Mouse (Mus musculus) retina, adult 2 months (tissue): ENCODE data around the gene Gm5431.
"Not testable (repeated sequence)": the region's sequence is repeated elsewhere in the genome, so short reads cannot be mapped to it uniquely, and the experiment has no call there.

ENCODE experiments used
- DNase-seq: peaks from one replicate; pipeline ENCODE4 v3.0.0-alpha.2; 2012; ENCODE audit warnings: low read depth, low spot score

The Gm5431 gene

GRCm38 (mm10) chr11:48871201-48871772 is 30.7 kb downstream of the Gm5431 start, which contains the start of gene Irgm1:
Gene Irgm1 (minus strand): TSS chr11:48871683.
- no peak for DNase-seq

DNA sequence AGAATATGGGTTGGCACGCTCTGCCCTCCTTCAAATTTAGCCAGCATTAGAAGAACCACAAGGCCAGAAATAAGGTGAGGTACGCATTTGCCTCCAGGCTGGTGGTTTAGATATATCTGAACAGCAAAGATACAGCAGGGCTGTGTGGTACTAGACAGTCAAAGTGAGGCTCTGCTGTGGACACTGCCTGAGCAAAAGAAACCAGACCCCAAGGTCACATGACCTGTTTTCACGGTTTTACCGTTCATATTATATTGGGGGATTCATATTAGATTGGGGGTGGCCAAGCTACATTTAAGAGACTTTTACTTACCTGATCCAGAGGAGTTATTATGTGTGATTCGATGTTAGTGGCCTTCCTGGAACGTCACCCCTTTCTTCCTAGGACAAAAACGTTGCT is 31.2 kb downstream of the Gm5431 start:
- no peak for DNase-seq

GRCm38 (mm10) chr11:48869380-48870110 is 32.5 kb downstream of the Gm5431 start:
- no peak for DNase-seq

DNA sequence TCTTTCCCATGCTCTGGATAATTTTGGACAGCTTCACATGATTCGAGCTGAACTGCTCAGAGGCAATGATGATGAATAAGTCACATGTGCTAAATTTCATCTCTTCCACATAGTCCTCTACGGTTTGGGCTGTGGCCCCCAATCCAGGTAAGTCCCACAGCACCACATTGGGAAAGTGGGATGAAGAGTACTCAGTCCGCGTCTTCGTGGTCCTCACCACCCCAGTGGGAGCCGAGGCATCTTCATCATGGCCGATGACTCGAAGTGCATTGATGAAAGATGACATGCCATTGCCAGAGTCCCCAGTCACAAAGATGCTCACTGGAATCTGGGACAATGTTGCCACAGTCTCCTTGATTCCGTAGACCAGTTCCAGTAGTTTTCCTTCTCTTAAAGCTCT is 35.5 kb downstream of the Gm5431 start:
- DNase-seq = no peak

DNA sequence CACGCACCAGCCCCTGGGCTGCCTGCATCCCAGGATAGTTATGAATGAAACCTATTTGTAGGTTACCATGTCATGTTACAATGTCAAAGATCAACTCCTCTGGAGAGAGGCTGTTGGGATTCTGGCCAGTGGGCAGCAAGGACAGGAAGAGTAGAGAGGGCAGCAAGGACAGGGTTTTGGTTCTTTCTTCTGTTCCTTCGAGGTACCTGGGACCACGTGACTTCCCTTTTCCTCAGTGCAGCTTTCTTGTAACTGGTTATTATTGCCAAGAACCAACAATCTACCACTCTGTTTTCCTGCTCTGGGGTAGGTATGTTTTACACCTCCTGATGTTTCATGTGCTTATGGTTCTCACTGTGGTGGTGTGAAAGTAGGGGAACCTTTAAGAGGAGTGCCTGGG is 38.2 kb downstream of the Gm5431 start:
- DNase-seq = no peak

GRCm38 (mm10) chr11:48862784-48863319 is 39.2 kb downstream of the Gm5431 start:
- no peak for DNase-seq

DNA sequence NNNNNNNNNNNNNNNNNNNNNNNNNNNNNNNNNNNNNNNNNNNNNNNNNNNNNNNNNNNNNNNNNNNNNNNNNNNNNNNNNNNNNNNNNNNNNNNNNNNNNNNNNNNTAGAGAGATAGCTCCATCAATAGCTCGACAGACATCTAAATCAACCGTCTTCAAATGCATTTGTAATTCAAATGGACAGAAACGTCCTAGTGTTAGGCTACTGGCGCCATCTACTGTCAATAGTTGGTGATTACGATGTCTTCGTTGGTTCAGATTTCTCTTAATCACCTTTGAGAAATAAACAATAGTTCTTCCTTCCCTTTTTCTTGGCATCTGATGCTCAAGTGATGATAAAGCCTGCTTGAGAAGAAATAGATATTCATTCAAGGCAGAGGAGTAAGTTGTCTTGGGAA is 43.0 kb downstream of the Gm5431 start:
- no peak for DNase-seq

GRCm38 (mm10) chr11:48853474-48854180 is 48.4 kb downstream of the Gm5431 start:
- DNase-seq = no peak

- no peak for DNase-seq
Measured at GRCm38 (mm10) chr11:48852624-48853473, 49.2 kb downstream of the Gm5431 start.

DNA sequence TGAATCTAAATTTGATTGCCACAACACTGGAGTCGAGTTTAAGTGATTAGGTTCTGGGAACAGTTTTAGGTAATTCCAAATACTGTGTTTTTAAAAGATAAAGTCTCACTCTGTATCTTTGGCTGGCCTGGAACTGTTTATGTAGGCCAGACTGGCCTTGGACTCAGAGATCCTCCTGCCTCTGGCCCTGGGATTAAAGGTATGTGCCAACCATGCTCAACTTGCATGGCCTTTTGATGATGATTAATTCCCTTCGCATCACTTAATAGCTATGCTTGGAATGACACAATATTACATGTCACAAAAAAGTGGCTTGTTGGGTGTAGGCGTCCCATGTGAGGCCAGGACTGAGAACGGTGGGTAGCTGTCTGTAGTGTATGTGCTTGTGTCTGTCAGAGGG is 49.8 kb downstream of the Gm5431 start:
- no peak for DNase-seq

DNA sequence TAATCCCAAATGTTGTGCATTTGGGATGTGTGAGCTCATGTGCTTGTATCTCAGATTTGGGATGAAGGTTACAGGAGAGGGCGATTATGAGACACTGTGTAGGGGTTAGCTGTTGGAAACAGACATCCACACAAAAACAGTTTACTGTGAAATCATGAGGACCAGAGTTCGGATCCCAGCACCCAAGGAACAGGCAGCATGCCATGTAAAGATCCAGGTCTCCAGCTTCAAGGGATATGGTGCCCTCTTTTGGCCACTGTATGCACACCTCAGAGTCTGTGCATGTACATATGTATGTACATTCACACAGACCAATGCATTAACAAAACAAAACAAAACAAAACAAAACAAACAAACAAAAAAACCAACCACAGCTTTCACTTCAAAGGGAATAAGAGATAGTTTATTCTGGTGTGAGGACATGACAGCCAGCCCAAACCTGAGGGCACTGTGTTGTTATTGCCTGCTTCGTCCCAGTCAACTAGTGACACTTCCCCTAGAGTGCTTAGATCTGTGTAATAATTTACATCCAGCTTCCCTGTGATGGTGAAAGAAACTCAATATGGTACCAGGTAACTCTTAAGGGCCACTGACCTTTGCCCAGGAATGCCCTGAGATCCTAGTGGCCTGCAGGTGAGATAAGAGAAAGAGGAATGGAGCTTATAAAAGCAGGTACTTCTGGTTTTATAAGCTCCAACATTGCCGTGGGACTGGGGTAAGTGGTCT is 50.6 kb downstream of the Gm5431 start:
- no peak for DNase-seq

- DNase-seq = no peak
Measured at GRCm38 (mm10) chr11:48850240-48850639, 51.8 kb downstream of the Gm5431 start.

DNA sequence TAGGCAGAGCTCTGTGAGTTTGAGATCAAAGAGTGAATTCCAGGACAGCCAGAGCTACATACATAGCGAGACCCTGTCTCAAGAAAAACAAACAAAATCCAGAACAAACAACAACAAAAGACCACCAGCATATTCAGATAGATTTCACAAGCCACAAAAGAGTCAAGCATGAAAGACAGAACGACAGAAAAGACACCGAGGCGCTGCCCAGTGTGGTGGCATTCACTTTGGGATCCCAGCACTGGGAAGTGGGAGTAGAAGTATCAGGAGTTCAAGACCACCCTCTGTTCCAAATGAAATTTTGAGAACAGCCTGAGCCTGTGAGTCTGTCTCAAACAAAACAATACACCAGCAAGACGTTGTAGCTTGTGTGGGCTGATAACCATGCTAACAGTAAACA is 55.1 kb downstream of the Gm5431 start:
- no peak for DNase-seq

- DNase-seq = not testable (repeated sequence)
Measured at GRCm38 (mm10) chr11:48846362-48846761, 55.7 kb downstream of the Gm5431 start.

- DNase-seq = no peak
Measured at GRCm38 (mm10) chr11:48845244-48845815, 56.7 kb downstream of the Gm5431 start.

DNA sequence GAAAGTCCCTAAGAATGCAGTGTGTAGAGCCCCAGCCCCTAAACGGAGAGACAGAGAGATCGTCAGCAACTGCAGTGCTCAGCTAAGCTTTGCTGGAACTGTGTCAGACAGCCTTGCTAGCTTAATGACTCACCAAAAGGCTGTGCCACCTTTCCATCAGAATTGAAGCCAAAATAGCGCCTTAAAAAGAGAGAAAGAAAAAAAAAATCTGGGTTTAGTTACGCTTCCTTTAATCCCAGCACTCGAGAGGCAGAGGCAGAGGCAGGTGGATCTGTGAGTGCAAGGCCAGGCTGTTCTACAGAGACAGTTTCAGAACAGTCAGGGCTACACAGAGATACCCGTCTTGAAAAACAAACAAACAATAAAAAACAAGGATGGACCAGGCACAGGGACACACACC is 57.7 kb downstream of the Gm5431 start:
- DNase-seq = no peak

DNA sequence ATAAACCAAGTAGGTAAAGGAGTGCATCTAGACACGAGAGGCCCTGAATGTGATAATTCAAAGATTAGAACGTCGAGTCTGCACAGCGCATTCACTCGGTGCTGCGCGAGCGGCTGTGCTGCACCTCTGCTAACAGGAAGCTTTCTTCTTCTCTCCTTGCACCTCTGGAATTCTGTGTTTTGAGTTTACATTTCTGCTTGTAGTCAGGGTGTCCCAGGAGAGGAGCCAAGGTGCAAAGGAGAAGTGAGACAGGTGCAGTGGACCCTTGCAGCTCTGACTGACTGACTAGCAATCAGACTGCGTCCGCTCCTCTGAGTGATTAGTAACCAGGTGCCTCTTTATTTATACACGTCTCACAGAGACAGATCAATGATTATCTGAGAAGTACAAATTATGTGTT is 58.8 kb downstream of the Gm5431 start:
- no peak for DNase-seq

DNA sequence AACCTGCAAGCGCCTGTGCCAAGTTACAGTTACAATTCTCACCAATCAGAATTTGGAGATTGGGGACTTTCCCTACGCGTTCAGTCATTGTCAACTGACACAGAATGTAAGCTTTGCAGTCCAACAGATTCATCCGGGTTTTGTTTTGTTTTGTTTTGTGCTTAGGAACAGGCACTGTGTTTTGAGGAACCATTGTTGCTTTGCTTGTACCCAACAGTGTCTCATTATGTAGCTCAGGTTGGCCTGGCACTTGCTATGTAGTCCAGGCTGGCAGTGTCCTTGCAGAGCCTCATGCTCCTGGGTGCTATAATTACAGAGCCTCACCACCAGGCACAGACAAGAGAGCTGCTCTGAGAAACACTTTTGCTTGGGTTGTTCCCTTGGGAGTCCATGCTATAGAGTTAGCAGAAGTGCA is 59.6 kb downstream of the Gm5431 start:
- DNase-seq = no peak

DNA sequence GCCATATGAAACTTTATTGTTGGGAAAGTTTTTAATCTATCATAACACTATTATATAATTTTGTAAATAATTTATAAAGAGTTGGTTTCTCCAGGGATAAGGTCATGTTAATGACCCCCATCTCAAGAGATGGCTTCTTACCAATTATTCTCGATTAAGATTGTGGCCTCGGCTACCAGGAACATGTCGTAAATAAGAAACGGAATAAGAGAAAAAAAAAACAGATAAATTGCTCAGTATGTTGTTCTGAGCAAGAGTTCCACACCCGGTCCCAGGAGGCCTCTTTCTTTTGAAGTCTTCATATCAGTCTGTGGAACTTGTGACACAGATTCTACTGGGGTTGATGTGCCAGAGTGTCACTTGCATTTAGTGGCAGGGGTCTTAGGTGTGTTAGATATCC is 60.8 kb downstream of the Gm5431 start:
- no peak for DNase-seq

DNA sequence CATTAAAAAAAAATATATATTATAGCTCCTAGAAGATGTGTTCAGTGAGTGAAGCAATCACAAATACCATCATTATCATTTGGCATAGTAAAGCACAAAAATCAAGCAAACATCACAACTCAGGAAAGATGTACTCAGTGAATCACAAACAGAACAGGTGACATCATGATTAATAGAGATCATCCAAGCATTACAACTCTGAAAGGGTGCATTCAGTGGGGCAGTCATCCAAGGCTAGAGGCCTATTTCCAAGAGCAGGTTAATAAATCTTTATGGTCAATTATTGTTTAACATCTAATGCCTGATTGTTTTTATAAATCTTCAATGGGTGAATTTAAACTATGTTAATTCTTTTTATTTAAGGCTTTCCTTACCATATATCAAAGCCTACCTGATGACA is 61.2 kb downstream of the Gm5431 start:
- no peak for DNase-seq
